Mouse (Mus musculus) small intestine, adult 2 months (tissue): ENCODE measurements at regions not wholly inside any gene's neighbourhood (a gene's known extent, or its start where the extent isn't known, plus 50 kb on each side); places are given as distances from the start of the nearest gene placed in this dataset.

Source experiments
- CTCF ChIP-seq: fragments of 200-500 bp; IDR thresholded peaks from 2 replicates; pipeline ENCODE4 v1.5.1; 2012; ENCODE audit warnings: low read depth, mild to moderate bottlenecking, control low read depth, inconsistent platforms, low read length, moderate library complexity, mixed read lengths; ENCODE audit not compliant: insufficient replicate concordance, insufficient read length; ENCODE audit errors: extremely low read depth
- POLR2A ChIP-seq: fragments of 200-500 bp; IDR thresholded peaks from 2 replicates; pipeline ENCODE4 v1.6.1; 2012; ENCODE audit warnings: low read depth, mild to moderate bottlenecking, control low read depth, inconsistent platforms, low read length, moderate library complexity

DNA sequence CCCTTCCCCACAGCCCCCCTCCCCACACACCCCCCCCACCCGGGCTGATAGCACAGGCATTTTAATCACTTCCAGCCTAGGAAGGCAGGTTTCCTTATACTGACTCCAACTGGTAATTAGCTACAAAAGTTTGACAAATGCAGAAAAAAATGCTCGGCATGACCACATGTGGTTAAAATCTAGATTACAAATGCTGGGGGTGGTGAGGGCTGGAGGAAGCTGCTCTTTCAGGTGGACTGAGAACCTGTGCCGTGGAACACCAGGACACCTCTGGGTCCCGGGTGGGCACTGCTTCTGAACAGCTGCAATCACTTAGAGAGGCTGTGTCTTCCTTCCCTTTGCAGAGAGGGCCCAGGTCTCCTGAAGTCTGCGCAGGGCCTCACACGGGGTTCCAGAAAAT is 358.7 kb downstream of the Nuak1 start:
- TF ChIP-seq POLR2A (no peak), CTCF (no peak)
